Mouse (Mus musculus) neural tube, embryonic 13.5 days (tissue): Measurements from ENCODE around the gene Ipo11. TPM values are rescaled to one million over a fixed set of nuclear protein-coding genes. Genes with fewer than 3 reads are reported as not detected.
"Not testable (repeated sequence)": the region's sequence is repeated elsewhere in the genome, so short reads cannot be mapped to it uniquely, and the experiment has no call there.

Experiments used
- ATAC-seq: fragments of 200-750 bp; cut with Nextera tagmentation; 2 replicates; pipeline ENCODE4 v1.8.0; 2017; ENCODE audit warnings: low read depth, mild to moderate bottlenecking, moderate TSS enrichment, moderate library complexity
- H3K27ac ChIP-seq: fragments of 300-500 bp; sonication (generic); replicated peaks from 2 replicates; pipeline ENCODE4 v1.5.1; 2015; ENCODE audit warnings: moderate library complexity, mild to moderate bottlenecking, inconsistent platforms
- H3K27me3 ChIP-seq: fragments of 300-500 bp; sonication (generic); 2 replicates; pipeline ENCODE4 v1.6.1; 2015; ENCODE audit warnings: mild to moderate bottlenecking, inconsistent platforms
- H3K36me3 ChIP-seq: fragments of 300-500 bp; sonication (generic); 2 replicates; pipeline ENCODE4 v1.6.1; 2015; ENCODE audit warnings: mild to moderate bottlenecking, inconsistent platforms
- H3K4me1 ChIP-seq: fragments of 300-500 bp; sonication (generic); replicated peaks from 2 replicates; pipeline ENCODE4 v1.6.1; 2015; ENCODE audit warnings: inconsistent platforms
- H3K4me2 ChIP-seq: fragments of 300-500 bp; sonication (generic); 2 replicates; pipeline ENCODE4 v1.6.1; 2015; ENCODE audit warnings: inconsistent platforms, mild to moderate bottlenecking, moderate library complexity
- H3K4me3 ChIP-seq: fragments of 300-500 bp; sonication (generic); 2 replicates; pipeline ENCODE4 v1.5.1; 2015; ENCODE audit warnings: mild to moderate bottlenecking, inconsistent platforms
- H3K9ac ChIP-seq: fragments of 300-500 bp; sonication (generic); 2 replicates; pipeline ENCODE4 v1.6.1; 2015; ENCODE audit warnings: moderate library complexity, mild to moderate bottlenecking, inconsistent platforms
- H3K9me3 ChIP-seq: fragments of 300-500 bp; sonication (generic); 2 replicates; pipeline ENCODE4 v1.6.1; 2016; ENCODE audit warnings: inconsistent platforms
- WGBS: fragments of 180-500 bp; shearing (Covaris S2); methylation state at CpG from one replicate; pipeline ENCODE4 v1.1.7; 2015; 5-methylcytosine and 5-hydroxymethylcytosine counted together
- polyA plus RNA-seq: library from polyadenylated mRNA; unstranded; fragments of >200 nt; fragmentation: Nextera tagmentation; extraction: Ambion mirVana; gene quantifications from 2 replicates; pipeline ENCODE4 v1.2.1, GENCODE M21; 2015

Ipo11 gene
- polyA plus RNA-seq, 1 experiment from 2014 or later = 32.8 TPM

GRCm38 (mm10) chr13:106937138-106937472 lies 347 bp upstream of the Ipo11 start:
- Histone ChIP-seq H3K4me3 (peak overlapping the region; percentile 86), H3K9ac (no peak overlapping the region), H3K27me3 (no peaks in the 10 kb centered on the region), H3K4me1 (peaks cover 18% of the 10 kb centered on the region), H3K9me3 (no peaks in the 10 kb centered on the region), H3K27ac (no peak overlapping the region), H3K4me2 (peak overlapping the region; percentile 62), H3K36me3 (no peaks in the 10 kb centered on the region)
- ATAC-seq = no peak
- 29% methylated on average over 7 of the region's 7 CpGs for WGBS

- H3K9me3 ChIP-seq = no peaks in the 10 kb centered on the region
- no peaks in the 10 kb centered on the region for H3K27me3 ChIP-seq
- H3K4me2 ChIP-seq = peak overlapping the region; percentile 62
- peaks cover 18% of the 10 kb centered on the region for H3K4me1 ChIP-seq
- no peaks in the 10 kb centered on the region for H3K36me3 ChIP-seq
- 0 out of 2 replicates have a peak, but pooled peaks have one; percentile 3 for ATAC-seq
- H3K27ac ChIP-seq = peak overlapping the region; percentile 84
- H3K4me3 ChIP-seq = peak overlapping the region; percentile 86
- peak overlapping the region; percentile 81 for H3K9ac ChIP-seq
- WGBS = 8% methylated on average over 9 of the region's 9 CpGs
Observed at GRCm38 (mm10) chr13:106935871-106936255, 895 bp downstream of the Ipo11 start.

DNA sequence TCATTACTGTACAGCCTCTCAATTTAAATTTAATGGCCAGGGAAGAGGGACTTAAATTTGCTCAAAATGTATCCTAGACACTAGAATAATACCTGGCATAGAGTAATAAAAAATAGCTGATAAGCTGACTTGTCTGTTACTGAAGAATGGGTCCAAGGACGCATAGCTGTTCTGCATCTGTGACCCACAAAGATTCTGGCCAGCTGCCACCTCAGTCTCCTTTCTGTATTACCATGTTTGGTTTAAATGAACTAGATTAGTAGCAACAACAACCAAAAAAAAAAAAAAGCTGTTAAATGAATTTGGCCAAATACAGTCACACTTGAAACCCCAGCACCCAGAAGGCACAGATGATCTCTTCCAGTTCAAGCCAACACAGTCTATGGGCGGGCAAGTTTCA lies 7.6 kb downstream of the Ipo11 start:
- 92% methylated on average over 2 of the region's 2 CpGs for WGBS
- Histone ChIP-seq H3K4me2 (no peak overlapping the region), H3K9ac (no peak overlapping the region), H3K27me3 (no peaks in the 10 kb centered on the region), H3K36me3 (peaks cover 21% of the 10 kb centered on the region), H3K4me1 (0 out of 2 replicates have a peak, but pooled peaks cover 3% of the 10 kb centered on the region), H3K27ac (no peak overlapping the region), H3K9me3 (peaks cover 16% of the 10 kb centered on the region; the same call in 1 of the 2 replicates), H3K4me3 (no peak overlapping the region)
- ATAC-seq = no peak

DNA sequence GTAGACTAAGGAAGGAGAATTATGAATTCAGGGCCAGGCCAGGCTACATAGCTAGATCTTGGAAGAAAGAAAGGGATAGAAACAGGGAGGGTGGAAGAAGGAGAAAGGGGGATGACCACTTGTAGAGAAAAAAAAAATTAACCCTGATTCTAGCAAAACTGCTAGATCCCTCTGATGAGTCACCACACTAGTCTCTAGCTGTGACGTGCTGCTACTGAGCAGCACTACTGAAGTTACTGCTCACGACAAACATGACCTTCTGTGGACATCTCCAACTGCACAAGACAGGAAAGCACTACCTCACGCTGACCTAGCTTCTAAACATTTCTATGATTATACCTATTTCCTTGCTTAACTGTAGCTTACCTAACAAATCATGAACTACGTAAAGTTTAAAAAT lies 8.5 kb downstream of the Ipo11 start:
- H3K27me3 ChIP-seq = no peaks in the 10 kb centered on the region
- H3K27ac ChIP-seq = no peak overlapping the region
- no peak overlapping the region for H3K4me2 ChIP-seq
- no peak overlapping the region for H3K9ac ChIP-seq
- H3K9me3 ChIP-seq = peaks cover 16% of the 10 kb centered on the region; the same call in 1 of the 2 replicates
- 95% methylated on average over 4 of the region's 4 CpGs for WGBS
- no peaks in the 10 kb centered on the region for H3K4me1 ChIP-seq
- no peak for ATAC-seq
- no peak overlapping the region for H3K4me3 ChIP-seq
- H3K36me3 ChIP-seq = peaks cover 27% of the 10 kb centered on the region

DNA sequence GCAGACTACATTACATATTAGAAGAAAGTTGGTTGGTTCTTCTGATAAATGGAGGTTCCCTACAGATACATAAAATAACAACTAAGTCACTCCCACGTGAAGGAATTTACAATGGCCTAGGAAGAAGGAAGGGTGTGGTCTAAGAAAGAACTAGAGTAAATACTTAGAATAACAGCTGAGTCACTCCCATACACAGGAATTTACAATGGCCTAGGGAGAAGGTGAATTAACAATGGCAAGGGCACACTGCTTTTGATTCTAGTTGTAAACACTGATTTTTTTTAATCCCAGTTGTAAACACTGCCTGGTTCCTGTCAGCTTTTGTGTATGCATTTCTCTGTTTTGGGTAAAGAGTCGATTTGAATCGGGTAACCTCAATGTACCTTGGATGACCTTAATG lies 10.8 kb downstream of the Ipo11 start:
- 95% methylated on average over 3 of the region's 3 CpGs for WGBS
- H3K9ac ChIP-seq, ATAC-seq, H3K4me1 ChIP-seq, H3K4me3 ChIP-seq, H3K27ac ChIP-seq, H3K4me2 ChIP-seq, H3K27me3 ChIP-seq: not testable (repeated sequence)
- H3K36me3 ChIP-seq = peaks cover 46% of the 10 kb centered on the region
- peaks cover 16% of the 10 kb centered on the region; the same call in 1 of the 2 replicates for H3K9me3 ChIP-seq

DNA sequence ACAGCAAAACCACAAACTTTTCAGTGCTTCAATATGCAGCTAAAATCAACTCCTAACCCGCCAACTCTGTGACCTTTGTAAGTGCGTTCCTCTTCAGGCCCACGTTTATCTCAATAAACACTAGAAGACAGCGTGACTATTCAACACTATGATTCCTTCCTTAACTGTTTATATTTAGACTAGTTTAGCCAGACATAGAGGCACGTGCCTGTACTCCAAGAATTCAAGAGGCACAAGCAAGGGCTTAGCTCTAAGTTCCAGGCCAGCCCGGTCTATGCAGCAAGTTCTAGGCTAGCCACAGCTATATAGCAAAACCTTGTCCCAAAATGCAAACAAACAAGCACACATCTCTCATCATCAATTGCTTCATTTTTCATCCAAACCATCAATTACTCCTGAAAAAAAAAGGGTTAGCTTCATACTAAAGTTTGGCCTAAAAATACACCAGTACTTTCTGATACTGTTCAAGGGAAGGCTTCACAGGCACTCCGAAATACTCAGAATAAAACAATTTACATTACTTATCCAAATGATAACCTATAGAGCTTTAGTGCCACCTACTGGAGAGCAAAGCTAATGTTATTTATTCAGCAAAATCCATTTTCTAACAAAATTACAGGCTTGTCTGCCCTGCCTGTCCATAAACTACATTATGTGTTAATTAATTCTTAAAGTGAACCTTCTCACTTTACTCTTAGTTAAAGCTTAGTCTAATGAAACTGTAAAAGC lies 18.3 kb downstream of the Ipo11 start:
- H3K4me2 ChIP-seq = no peak overlapping the region
- no peak for ATAC-seq
- WGBS = 89% methylated on average over 7 of the region's 7 CpGs
- H3K27me3 ChIP-seq = no peaks in the 10 kb centered on the region
- no peaks in the 10 kb centered on the region for H3K9me3 ChIP-seq
- H3K9ac ChIP-seq = no peak overlapping the region
- H3K27ac ChIP-seq = no peak overlapping the region
- no peaks in the 10 kb centered on the region for H3K4me1 ChIP-seq
- H3K36me3 ChIP-seq = peaks cover 37% of the 10 kb centered on the region
- no peak overlapping the region for H3K4me3 ChIP-seq

DNA sequence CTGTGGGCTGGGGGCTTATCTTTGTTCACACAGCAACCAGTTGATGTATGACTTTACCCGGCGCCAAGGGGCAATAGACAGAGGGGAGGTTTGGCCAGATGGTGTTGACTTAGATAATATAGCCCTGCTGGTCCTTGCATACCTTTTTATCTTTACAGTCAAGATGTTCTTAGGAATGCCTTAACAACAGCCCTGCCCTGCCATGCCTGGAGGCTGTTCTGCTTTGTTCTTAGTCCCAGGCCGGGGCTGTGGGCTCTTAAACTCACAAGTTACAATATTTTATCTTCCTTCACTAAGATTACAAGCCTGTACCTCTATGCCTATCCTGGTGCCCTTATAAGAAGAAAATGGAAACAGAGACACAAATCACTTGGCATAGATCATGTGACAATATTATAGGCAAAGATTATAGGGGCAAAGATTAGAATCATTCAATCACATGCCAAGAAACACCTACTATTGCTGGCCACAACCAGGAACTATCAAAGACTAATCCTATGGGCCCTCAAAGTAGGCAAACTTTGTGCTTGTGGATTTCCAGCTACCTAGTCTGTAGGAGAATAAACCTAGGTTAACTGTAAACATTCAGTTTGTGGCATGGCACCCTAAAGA lies 23.5 kb downstream of the Ipo11 start:
- no peaks in the 10 kb centered on the region for H3K27me3 ChIP-seq
- no peak overlapping the region for H3K4me3 ChIP-seq
- ATAC-seq = no peak
- WGBS = 52% methylated on average over 3 of the region's 3 CpGs
- H3K4me1 ChIP-seq = no peaks in the 10 kb centered on the region
- no peaks in the 10 kb centered on the region for H3K9me3 ChIP-seq
- no peak overlapping the region for H3K4me2 ChIP-seq
- no peak overlapping the region for H3K9ac ChIP-seq
- no peak overlapping the region for H3K27ac ChIP-seq
- peaks cover 21% of the 10 kb centered on the region for H3K36me3 ChIP-seq

DNA sequence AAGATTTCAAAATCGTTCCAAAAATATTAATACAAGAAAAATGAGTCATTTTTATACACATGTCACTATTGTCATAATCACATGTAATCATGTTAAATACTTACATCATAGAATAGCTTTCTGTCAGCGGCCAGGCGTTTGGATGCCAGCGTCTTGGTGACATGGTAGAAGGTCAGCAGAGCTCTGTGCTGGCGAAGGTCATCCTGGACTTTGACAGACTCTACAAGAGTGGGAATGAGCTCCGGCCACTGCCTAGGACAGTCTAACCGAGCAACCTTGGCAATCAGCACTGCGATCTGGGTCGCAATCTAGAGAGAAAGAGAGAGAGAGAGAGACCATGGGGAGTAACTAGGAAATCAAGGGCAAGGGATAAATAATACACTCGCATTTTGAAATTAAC lies 26.7 kb downstream of the Ipo11 start:
- H3K9me3 ChIP-seq = no peaks in the 10 kb centered on the region
- no peak overlapping the region for H3K9ac ChIP-seq
- H3K4me1 ChIP-seq = no peaks in the 10 kb centered on the region
- peaks cover 43% of the 10 kb centered on the region for H3K36me3 ChIP-seq
- no peak overlapping the region for H3K27ac ChIP-seq
- no peaks in the 10 kb centered on the region for H3K27me3 ChIP-seq
- H3K4me3 ChIP-seq = no peak overlapping the region
- 95% methylated on average over 10 of the region's 10 CpGs for WGBS
- no peak overlapping the region for H3K4me2 ChIP-seq
- no peak for ATAC-seq

DNA sequence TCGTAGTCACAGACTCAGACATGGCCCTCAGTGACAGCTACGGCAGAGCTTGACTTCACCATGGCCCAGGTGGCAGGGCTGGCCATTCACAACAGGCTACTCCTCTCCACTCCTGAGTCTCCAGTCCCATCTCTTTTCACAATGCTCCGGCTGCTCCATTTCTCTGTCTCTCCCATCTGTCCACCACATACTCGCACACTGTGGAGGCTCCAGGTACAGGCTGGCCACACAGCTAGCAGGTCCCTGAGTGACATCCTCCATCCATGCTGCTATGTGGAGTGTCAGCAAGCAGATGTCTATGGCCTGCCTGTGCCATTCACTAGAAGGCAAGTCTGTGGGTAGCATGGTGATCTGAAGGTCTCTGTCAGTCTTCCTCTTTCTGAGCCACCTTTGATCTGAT lies 29.5 kb downstream of the Ipo11 start:
- Histone ChIP-seq H3K27ac (no peak overlapping the region), H3K9me3 (no peaks in the 10 kb centered on the region), H3K4me1 (peaks cover 7% of the 10 kb centered on the region), H3K36me3 (peaks cover 47% of the 10 kb centered on the region), H3K9ac (no peak overlapping the region), H3K4me2 (no peak overlapping the region), H3K4me3 (no peak overlapping the region), H3K27me3 (no peaks in the 10 kb centered on the region)
- no peak for ATAC-seq
- 98% methylated on average over 4 of the region's 4 CpGs for WGBS

DNA sequence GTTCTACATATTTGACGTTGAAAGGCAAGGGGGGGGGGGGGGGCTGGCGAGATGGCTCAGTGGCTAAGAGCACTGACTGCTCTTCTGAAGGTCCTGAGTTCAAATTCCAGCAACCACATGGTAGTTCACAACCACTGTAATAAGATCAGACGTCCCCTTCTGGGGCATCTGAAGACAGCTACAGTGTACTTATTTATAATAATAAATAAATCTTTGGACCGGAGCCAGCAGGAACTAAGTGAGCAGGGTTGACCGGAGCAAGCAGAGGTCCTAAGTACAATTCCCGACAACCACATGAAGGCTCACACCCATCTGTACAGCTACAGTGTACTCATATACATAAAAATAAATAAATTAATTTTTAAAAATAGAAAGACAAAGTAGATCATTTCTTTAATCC lies 31.6 kb downstream of the Ipo11 start:
- not testable (repeated sequence) for H3K4me3 ChIP-seq
- WGBS = 91% methylated on average over 6 of the region's 6 CpGs

DNA sequence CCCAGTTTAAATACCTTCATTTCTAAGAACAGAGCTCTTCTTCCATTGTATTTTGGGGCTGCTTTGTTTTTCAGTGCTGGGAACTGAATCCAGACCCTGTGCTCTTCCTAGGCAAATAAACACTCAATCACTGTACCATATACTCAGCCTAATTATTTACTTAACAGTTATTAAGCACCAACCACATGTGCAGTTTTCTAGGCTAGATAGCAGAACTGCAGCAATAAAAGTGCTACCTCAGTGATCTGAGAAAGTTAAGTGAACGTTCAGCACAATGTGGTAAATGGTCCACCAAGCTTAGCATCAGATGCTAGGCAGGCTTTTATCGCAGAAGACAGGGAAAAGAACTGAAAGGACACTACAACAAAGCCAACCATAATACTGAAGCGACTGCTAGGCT lies 32.1 kb downstream of the Ipo11 start:
- no peaks in the 10 kb centered on the region for H3K27me3 ChIP-seq
- 89% methylated on average over 3 of the region's 3 CpGs for WGBS
- peaks cover 50% of the 10 kb centered on the region for H3K36me3 ChIP-seq
- no peaks in the 10 kb centered on the region for H3K9me3 ChIP-seq
- peaks cover 7% of the 10 kb centered on the region for H3K4me1 ChIP-seq
- no peak overlapping the region for H3K9ac ChIP-seq
- no peak overlapping the region for H3K4me3 ChIP-seq
- H3K4me2 ChIP-seq = no peak overlapping the region
- H3K27ac ChIP-seq = no peak overlapping the region
- ATAC-seq = no peak

More for the DNA sequence above, 31.6 kb downstream of the Ipo11 start:
- ATAC-seq, H3K9me3 ChIP-seq, H3K4me1 ChIP-seq, H3K27ac ChIP-seq, H3K9ac ChIP-seq, H3K27me3 ChIP-seq, H3K4me2 ChIP-seq: not testable (repeated sequence)
- H3K36me3 ChIP-seq = peaks cover 50% of the 10 kb centered on the region

DNA sequence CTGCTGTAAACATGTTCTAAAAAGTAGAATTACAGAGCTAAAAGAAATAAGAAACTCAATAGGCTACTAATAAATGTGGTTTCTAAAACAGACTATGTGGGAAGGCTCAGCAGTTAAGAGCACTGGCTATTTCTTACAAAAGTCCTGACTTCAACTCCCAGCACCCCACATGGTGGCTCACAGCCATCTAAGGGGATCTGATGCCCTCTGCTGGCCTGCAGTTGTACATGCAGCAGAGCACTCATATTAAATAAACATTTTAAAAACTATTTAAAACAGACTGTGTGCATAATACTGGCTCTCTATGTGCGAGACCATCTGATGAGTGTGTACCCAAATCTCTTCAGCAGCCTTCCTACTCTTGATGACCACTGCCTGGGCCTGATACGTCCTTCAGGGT lies 42.5 kb downstream of the Ipo11 start:
- Histone ChIP-seq H3K9me3 (no peaks in the 10 kb centered on the region), H3K4me1 (no peaks in the 10 kb centered on the region), H3K36me3 (peaks cover 51% of the 10 kb centered on the region), H3K4me3 (no peak overlapping the region), H3K9ac (no peak overlapping the region), H3K27me3 (no peaks in the 10 kb centered on the region), H3K27ac (no peak overlapping the region), H3K4me2 (no peak overlapping the region)
- WGBS = 96% methylated on average over 2 of the region's 2 CpGs
- ATAC-seq = no peak

GRCm38 (mm10) chr13:106893701-106894100 lies 43.1 kb downstream of the Ipo11 start:
- no peak overlapping the region for H3K27ac ChIP-seq
- WGBS = 92% methylated on average over 5 of the region's 5 CpGs
- H3K4me2 ChIP-seq = no peak overlapping the region
- H3K4me3 ChIP-seq = no peak overlapping the region
- no peaks in the 10 kb centered on the region for H3K9me3 ChIP-seq
- no peaks in the 10 kb centered on the region for H3K4me1 ChIP-seq
- H3K27me3 ChIP-seq = no peaks in the 10 kb centered on the region
- ATAC-seq = no peak
- no peak overlapping the region for H3K9ac ChIP-seq
- peaks cover 48% of the 10 kb centered on the region for H3K36me3 ChIP-seq
